Mouse (Mus musculus) inflammation-experienced regulatory T-cells, adult 6 months (primary cell): ENCODE data around the gene Tmem39a. TPM values are rescaled to one million over a fixed set of nuclear protein-coding genes. Genes with fewer than 3 reads are reported as not detected.

Experiments used
- ATAC-seq: one replicate; pipeline ENCODE4 v1.8.0; 2017
- polyA plus RNA-seq, 3 experiments: library from polyadenylated mRNA; unstranded; fragments of 100-300 nt; shearing (Covaris generic); gene quantifications; one replicate each; pipeline ENCODE4 v1.2.1; 2017

Tmem39a gene
- polyA plus RNA-seq: 10 to 100 TPM; 33.5 to 34.0 (median 33.6) TPM

DNA sequence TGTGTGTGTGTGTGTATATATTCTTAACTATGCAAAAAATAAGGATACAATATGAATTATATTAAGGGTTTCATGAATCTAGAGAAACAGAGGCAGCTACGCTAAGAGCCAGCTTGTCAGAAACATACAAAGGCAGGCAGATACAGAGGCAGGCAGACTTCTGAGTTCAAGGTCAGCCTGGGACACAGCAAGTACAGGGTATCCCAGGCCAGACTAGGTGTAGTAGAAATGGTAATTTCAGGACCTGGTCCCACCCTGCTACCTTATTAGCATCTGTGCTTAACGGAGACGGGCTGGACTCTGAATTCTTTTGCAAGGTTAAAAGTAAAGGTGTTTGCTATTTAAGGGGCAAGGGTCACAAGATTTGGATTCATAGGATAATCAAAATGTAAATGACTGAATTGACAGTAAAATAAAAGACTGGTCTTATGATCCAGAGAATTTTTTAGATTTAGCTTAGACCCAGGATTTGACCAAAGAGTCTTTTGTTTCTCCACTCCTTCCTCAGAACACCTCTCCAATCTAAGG, at the start of gene Tmem39a:
Gene Tmem39a (plus strand): TSS at position 478 of the 528 bp plus-strand sequence.
- ATAC-seq: no peak

- ATAC-seq: no peak
Observed at GRCm38 (mm10) chr16:38510846-38511245, 47.7 kb upstream of the Tmem39a start.

DNA sequence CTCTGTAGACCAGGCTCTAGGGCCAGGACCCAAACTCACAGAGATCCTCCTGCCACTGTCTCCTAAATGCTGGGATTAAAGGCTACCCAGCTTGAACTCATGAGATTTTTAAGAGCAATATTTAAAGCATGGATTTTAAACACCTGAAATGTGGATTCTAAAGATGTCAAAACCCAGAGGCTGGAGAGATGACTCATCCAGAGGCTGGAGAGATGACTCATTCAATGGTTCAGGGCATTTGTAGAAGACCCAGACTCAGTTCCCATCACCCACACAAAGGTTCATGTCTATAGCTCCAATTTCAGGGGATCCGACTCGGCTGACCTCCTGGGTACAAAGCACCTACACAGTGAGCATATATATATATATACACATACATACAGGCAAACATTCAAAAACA, 39.4 kb upstream of the Tmem39a start:
- no peak for ATAC-seq

GRCm38 (mm10) chr16:38521211-38521987, 37.1 kb upstream of the Tmem39a start:
- no peak for ATAC-seq

- peak; percentile 96 for ATAC-seq
Observed at GRCm38 (mm10) chr16:38522129-38523084, 36.1 kb upstream of the Tmem39a start, which contains the start of gene Timmdc1. Gene Timmdc1 (minus strand): TSS chr16:38522663.

DNA sequence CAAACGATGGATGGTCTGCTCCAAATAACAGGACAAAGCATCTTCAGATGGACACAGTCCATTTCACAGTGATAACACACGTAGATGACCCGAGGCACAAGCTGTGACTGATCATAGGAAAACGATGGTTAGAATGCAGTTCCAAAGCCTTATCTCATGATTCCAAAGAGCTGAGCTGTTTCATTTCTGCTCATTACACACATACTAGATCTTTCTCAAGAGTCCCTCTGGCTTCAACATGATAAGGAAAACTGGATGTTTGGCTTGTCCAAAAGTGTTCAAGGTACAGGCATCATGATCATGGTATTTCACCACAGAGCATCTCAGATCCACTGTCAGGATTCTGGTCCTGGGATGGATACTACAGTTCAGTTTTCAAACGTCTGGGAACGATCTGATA, 32.2 kb upstream of the Tmem39a start:
- no peak for ATAC-seq

DNA sequence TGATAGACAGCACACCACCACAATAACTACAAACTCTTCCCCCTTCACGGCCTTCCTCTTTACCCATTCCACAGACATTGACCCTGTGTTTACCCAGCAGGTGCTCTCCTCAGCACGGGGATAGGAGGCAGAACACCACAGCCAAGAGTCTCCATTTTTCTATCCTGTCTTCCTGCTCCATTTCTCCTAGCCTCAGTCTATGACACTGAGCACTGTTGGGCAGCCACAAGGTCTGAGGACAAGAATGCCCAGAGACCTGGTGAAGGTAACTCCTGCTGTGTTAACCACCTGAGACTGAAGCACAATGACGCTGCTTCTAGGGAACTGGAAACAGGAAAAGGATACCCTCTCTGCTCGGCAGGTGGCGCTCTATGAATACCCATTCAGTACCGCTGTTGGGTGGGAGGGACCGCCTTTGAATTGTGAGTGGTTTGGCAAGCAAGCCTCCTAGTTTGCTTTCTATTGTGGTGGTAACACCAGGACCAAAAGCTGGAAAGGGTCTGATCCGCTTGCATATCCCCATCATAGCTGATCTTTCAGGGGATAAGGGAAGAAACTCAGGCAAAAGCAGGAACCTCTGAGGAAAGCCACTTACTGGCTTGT, 21.9 kb upstream of the Tmem39a start:
- peak; percentile 92 for ATAC-seq

GRCm38 (mm10) chr16:38538716-38539380, 19.6 kb upstream of the Tmem39a start:
- no peak for ATAC-seq

- no peak for ATAC-seq
Observed at GRCm38 (mm10) chr16:38548000-38548399, 10.5 kb upstream of the Tmem39a start.

DNA sequence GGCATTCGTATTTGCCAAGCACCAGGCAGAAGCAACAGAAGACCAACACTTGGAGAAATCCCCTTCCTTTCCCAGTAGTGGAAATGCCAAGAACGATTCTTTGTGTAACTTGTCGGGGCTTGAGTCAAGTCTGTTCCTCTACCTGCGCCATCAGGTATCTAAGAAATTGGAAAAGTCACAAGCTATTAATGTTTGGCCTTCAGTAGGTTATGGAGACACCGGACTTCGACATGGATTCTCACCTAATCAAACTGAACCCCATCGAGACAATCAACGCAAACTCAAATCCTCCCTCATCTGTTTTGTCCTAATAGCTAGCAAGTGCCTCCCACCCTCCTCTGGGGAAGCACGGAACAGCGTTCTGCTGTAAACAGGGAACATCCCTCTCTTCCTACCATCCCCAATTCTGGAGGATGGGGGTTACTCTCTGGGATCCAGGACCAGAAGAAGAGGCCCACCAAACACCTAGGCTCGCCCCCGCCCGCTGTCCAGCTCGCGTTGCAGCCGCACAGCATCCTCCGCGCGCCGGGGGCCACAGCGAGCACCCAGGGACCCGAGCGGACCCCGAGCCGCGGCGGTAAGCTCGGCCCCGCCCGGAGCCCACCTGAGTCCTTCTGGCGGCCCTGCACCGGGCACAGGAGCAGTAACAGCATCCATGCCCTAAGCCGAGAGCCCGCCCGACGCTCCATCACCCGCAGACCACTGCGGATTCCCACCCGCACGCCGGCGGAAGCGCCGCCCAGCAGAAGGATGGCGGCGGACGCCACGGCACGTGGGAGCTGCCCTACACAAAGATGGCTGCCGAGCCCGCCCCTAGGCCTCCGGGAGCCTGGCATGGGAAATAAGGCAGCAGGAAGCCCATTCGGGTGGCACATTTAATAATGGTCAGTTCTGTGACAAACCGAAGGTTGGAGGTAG, 8.8 kb upstream of the Tmem39a start, which contains the start of gene Poglut1:
Gene Poglut1 (minus strand): TSS at position 780 of the 918 bp plus-strand sequence.
- peak; percentile 98 for ATAC-seq

DNA sequence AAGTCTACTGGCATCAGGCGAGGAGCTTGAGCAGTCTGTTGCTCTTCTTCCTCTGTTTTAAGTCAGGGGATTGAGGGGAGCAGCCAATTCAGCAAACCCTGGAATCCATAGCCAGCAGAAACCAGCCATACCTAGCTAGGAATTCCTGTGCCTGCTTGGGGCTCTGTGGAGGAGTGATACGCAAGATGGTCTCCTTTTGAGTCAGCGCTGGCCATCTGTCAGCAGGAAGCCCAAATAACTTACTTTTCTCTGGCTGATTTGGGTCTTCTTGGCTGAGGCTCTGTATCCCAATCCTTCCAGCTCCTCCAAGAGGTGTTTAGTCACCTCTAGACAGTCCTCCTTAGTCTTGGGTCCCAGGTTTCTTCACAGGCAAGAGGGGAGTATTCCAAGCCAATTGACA, 2.5 kb upstream of the Tmem39a start:
- ATAC-seq: no peak

GRCm38 (mm10) chr16:38562131-38562967, 3.9 kb downstream of the Tmem39a start:
- ATAC-seq: peak; percentile 94

- peak; percentile 36 for ATAC-seq
Observed at GRCm38 (mm10) chr16:38562968-38563327, 4.5 kb downstream of the Tmem39a start.

DNA sequence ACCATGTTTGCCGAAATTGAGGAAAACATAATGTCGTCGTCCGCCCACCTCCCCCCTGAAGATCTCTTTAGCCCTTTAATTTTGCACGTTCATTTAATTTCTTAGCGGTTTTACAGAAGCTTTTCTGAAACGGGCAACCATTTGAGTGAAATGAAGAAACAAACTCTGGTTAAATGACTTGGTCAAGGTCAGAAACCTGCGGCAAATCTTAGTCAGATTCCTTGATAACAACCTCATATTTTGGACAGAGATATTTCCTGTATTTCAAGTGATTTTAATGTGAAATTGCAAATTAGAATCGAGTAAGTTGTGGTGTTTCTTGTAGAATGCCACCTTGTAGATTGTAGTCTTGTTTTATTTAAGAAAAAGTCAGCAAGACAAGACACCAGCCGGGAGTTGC, 5.0 kb downstream of the Tmem39a start:
- ATAC-seq: no peak

DNA sequence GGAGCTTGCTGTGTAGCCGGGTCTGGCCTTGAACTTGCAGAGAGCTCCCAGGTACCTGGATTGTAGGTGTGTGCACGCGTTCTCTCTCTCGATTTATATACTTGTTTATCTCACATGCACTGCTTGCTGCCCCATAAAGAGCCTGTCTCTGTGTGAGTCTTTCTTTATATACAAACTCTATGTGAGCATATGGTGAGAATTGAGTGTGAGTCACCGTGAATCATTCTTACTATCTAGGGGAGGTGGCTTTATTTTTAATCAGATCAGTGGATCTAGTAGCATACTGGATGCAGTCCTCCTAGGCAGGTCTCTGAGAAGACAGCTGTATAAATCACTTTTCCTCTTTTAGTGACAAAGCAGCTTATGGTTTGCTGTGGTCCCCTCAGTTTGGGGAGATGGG, 9.7 kb downstream of the Tmem39a start:
- ATAC-seq: no peak

GRCm38 (mm10) chr16:38571481-38571880, 13.0 kb downstream of the Tmem39a start:
- no peak for ATAC-seq

DNA sequence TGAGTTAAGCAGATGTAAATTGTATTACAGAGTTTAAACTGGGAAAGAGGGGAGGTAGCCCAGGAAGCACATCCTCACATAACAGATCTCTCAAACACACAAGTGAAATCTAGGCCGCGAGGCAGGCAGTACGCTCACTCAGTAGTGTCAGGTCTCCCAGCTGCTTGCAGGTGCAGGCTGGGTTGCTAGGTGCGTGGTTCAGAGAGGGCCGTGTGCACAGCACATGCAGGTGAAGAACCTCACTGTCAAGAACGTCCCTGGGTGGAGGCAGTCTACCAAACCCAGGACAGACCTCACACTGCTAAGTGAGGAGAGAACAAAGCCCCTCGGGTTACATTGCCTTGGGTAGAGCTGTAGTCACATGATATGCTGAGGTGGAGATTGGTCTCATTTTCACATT, 26.3 kb downstream of the Tmem39a start:
- ATAC-seq: no peak

- no peak for ATAC-seq
Observed at GRCm38 (mm10) chr16:38585186-38585585, 26.7 kb downstream of the Tmem39a start.

DNA sequence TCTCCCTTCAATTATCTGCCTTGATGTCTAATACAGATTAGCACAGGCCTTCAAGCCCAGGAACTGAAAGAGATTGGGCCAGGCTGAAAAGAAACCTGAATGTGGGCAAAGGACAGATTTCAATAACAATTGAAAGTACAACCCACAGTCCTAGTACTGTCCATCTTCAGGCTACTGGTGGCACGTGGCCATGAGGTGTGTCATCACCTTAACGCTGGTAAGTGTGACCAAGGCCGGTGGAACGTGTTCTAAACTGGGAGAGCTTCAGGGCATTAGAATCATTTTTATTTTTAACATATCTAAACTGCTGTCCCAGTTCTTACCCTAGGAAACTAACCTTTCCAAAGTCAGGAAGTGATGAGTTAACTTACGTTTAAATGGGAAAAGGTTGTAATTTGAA, 28.7 kb downstream of the Tmem39a start:
- ATAC-seq: no peak

- ATAC-seq: no peak
Observed at GRCm38 (mm10) chr16:38587572-38587971, 29.1 kb downstream of the Tmem39a start.
